Mouse (Mus musculus) testis, adult 2 months (tissue): ENCODE measurements around the gene S100a13. TPM values are rescaled to one million over a fixed set of nuclear protein-coding genes. Genes with fewer than 3 reads are reported as not detected.

ENCODE experiments used
- H3K27ac ChIP-seq: fragments of 200-500 bp; 2 replicates; pipeline ENCODE4 v1.5.1; 2012; ENCODE audit warnings: low read depth, low read length; ENCODE audit not compliant: control insufficient read depth, insufficient read depth
- H3K27me3 ChIP-seq: fragments of 200-500 bp; 2 replicates; pipeline ENCODE4 v1.6.1; 2012; ENCODE audit warnings: mild to moderate bottlenecking, low read length, moderate library complexity; ENCODE audit not compliant: control insufficient read depth, insufficient read depth
- H3K36me3 ChIP-seq: fragments of 200-500 bp; 2 replicates; pipeline ENCODE4 v1.6.1; 2012; ENCODE audit warnings: mild to moderate bottlenecking, low read length; ENCODE audit not compliant: control insufficient read depth, insufficient read depth
- H3K4me1 ChIP-seq: fragments of 200-500 bp; 2 replicates; pipeline ENCODE4 v1.6.1; 2012; ENCODE audit warnings: low read length; ENCODE audit not compliant: control insufficient read depth, insufficient read depth
- H3K4me3 ChIP-seq: fragments of 200-500 bp; 2 replicates; pipeline ENCODE4 v1.5.1; 2012; ENCODE audit warnings: low read depth, mild to moderate bottlenecking, low read length, moderate library complexity, mixed read lengths; ENCODE audit not compliant: control insufficient read depth
- CTCF ChIP-seq: fragments of 200-500 bp; IDR thresholded peaks from 2 replicates; pipeline ENCODE4 v1.5.1; 2012; ENCODE audit warnings: low read depth, mild to moderate bottlenecking, inconsistent platforms, low read length, moderate library complexity; ENCODE audit not compliant: control insufficient read depth, insufficient read depth, insufficient replicate concordance
- POLR2A ChIP-seq: fragments of 200-500 bp; IDR thresholded peaks from 2 replicates; pipeline ENCODE4 v1.6.1; 2012; ENCODE audit warnings: low read depth, mild to moderate bottlenecking, inconsistent platforms, low read length, moderate library complexity; ENCODE audit not compliant: control insufficient read depth
- polyA plus RNA-seq: library from polyadenylated mRNA; depleted of rRNA; stranded (reverse); fragments of >200 nt; gene quantifications from 2 replicates; pipeline ENCODE4 v1.2.3, GENCODE M21; 2012; rRNA removed

Gene S100a13
- polyA plus RNA-seq, 1 experiment: 2.9 TPM

DNA sequence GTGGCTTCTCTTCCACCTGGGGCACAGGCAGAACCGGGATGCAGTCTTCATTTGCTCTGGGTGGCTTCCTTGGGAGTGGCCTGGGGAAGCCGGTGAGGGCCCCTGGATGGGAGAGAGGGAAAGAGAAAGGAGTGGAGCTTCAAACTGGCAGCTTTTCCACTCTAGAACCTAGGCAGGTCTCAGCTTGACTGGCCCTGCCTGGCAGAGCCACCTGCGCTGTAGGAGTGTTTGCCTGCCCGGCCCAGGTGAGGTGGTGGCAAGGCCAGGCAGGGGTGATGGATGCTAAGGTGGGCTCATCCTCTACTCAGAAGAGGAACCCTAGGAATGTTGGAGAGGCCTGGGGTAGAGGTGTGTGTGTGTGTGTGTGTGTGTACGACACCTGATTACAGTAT lies 23.7 kb downstream of the S100a13 start:
- no peak overlapping the region for H3K27ac ChIP-seq
- H3K4me1 ChIP-seq: no peaks in the 10 kb centered on the region
- H3K36me3 ChIP-seq: no peaks in the 10 kb centered on the region
- H3K4me3 ChIP-seq: peak overlapping the region; percentile 51
- TF ChIP-seq CTCF: no peak
- no peak for TF ChIP-seq POLR2A
- H3K27me3 ChIP-seq: no peaks in the 10 kb centered on the region

DNA sequence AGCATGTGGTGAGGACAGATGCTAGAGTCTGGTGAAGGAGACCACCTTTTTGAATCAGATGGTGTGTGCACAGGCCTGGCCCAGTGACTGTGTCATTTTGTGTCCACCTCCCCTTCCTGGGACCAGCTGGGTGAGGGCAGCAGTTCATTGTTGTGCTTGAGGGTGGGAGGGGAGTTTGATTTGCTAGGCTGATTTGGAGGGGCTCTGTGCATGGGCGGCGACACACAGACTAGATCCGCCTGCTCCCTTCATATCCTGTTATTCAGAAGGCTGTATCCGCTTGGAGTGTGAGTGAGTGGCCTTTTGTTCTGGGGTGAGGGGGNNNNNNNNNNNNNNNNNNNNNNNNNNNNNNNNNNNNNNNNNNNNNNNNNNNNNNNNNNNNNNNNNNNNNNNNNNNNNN lies 26.7 kb downstream of the S100a13 start:
- TF ChIP-seq POLR2A: no peak
- no peak for TF ChIP-seq CTCF
- Histone ChIP-seq H3K4me3 (no peak overlapping the region), H3K27ac (no peak overlapping the region), H3K27me3 (no peaks in the 10 kb centered on the region), H3K4me1 (no peaks in the 10 kb centered on the region), H3K36me3 (no peaks in the 10 kb centered on the region)

DNA sequence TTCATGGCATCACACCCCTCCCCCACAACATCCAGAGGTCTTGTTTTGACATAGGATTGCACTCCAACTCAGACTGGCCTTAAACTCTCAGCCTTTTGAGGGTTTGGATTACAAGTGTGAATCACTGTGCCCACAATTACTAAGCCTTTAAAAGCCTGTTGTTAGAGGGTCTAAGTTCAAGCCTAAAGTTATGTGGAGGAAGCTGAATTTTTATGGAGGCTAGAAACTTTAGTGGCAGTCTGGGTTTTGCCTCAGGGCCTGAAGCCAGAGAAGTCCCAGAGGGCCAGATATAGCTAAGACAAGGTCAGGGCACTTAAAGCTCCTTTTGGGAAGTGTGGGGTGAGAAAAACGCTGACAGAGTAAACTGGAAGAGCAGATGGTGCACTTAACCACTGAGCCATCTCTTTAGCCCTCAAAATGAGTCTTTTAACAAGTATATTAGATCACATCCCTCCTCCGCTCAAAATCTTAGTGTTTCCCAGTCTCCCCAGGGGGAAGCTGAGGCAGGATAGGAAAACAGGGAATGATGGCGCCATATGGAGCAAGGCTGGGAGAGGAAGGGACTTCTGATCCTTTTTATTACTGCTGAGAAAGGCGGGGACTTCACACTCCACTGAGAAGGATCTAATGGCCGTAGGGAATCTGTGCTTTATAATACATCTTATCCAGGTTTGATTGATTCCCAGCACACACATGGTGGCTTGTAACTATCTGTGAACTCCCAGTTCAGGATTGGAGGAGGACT lies 35.6 kb downstream of the S100a13 start:
- no peak for TF ChIP-seq POLR2A
- no peaks in the 10 kb centered on the region for H3K36me3 ChIP-seq
- no peak overlapping the region for H3K27ac ChIP-seq
- H3K4me3 ChIP-seq: no peak overlapping the region
- no peaks in the 10 kb centered on the region for H3K27me3 ChIP-seq
- H3K4me1 ChIP-seq: peaks cover 2% of the 10 kb centered on the region; the same call in 1 of the 2 replicates

DNA sequence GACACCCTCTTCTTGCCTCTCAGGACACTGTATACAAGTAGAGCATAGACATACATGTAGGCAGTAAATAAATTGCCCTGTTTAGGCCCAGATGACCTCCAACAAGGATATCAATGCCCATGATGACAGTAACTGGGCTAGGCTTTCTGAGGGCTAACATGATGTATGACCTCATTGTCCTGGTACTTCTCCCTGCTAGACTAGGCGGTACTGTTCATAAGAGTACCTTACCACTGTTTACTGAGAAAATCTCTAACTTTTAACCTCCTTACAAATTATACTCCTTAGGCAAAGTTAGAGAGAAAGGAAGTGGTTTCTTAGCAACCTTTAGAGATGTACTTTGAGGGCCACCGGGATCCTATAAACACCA lies 36.2 kb downstream of the S100a13 start:
- no peak for TF ChIP-seq CTCF
- no peak for TF ChIP-seq POLR2A
- H3K4me3 ChIP-seq: no peak overlapping the region
- H3K4me1 ChIP-seq: peaks cover 2% of the 10 kb centered on the region; the same call in 1 of the 2 replicates
- H3K27me3 ChIP-seq: no peaks in the 10 kb centered on the region
- no peaks in the 10 kb centered on the region for H3K36me3 ChIP-seq
- H3K27ac ChIP-seq: no peak overlapping the region

DNA sequence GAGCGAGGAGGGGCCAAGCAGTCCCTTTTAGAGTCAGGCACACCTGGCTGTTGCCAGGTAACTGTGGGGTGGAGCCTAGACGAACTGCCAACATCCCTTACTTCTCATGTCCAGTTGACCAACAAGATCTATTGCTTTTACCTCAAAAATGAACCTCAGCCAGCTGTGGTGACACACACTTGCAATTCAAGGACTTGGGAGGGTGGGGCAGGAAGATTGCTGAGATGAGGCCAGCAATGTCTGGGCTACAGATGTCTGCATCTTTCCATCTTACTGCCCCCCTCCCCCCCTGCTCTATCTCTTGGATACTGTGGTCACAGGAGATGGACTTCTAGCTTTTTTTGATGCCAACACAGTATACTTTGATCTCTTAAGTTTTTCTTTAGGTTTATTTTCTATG lies 38.0 kb downstream of the S100a13 start:
- Histone ChIP-seq H3K27me3 (no peaks in the 10 kb centered on the region), H3K36me3 (no peaks in the 10 kb centered on the region), H3K27ac (no peak overlapping the region), H3K4me1 (peaks cover 2% of the 10 kb centered on the region; the same call in 1 of the 2 replicates), H3K4me3 (no peak overlapping the region)
- TF ChIP-seq POLR2A: no peak
- no peak for TF ChIP-seq CTCF

DNA sequence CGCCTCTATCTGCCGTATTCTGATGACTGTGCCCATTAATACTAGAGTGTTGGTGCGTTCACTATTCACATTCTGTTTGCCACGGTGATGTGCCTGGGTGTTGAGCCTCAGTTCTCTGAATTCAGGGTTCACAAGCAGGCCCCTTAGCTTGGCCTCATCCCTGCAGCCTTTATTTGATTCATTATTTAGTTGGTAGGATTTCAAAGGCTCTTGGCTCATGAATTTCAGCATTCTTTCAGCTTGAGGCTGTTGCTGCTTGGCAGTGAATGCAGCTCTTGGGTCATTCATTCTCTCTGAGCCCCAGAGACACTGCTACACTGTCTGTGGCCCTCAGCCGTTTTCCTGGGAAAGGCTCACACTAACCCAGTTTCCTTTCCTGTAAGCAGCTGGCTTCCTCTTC lies 41.7 kb downstream of the S100a13 start:
- Histone ChIP-seq H3K27me3 (no peaks in the 10 kb centered on the region), H3K4me1 (peaks cover 2% of the 10 kb centered on the region; the same call in 1 of the 2 replicates), H3K4me3 (no peak overlapping the region), H3K27ac (no peak overlapping the region), H3K36me3 (no peaks in the 10 kb centered on the region)
- TF ChIP-seq POLR2A (no peak), CTCF (no peak)

DNA sequence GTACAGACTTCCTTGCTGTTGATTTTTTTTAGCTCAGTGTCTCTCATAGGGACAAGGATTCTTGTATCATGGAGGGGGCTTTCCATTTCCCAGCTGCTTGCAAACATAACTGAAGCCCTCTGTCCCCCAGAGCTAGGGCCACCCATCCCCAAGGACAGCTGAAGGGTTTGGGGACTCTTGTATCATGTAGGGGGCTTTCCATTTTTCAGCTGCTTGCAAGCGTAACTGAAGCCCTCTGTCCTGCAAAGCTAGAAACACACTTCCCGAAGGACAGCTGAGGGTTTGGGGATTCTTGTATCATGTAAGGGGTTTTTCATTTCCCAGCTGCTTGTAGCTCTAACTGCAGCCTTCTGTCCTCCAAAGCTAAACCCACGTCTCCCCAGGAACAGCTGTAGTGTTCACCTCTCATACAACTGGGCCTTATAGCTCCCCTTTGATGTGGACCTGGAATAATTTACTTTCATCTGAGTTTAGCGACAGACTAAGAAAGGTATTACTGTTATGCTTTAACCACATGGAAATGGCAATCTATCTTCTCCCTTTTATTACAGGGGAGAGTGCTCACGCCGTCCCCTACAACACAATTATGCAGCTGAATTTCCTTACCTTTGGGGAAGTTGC lies 45.9 kb downstream of the S100a13 start, which contains the start of gene S100a3:
Gene S100a3, plus strand, starts transcription at position 571 of the 621 bp plus-strand sequence.
- no peak within 1 kb of the TSS for H3K4me3 ChIP-seq
- TF ChIP-seq POLR2A: no peak
- TF ChIP-seq CTCF: no peak
- no peaks in the 10 kb centered on the region for H3K27me3 ChIP-seq
- H3K36me3 ChIP-seq: no peaks in the 10 kb centered on the region
- H3K4me1 ChIP-seq: no peaks in the 10 kb centered on the region
- no peak within 1 kb of the TSS for H3K27ac ChIP-seq

Other genes with a start within 250 kb of the S100a13 start
- 25.7 and 30.5 TPM in 2 replicates for gene Dennd4b, start 249.2 kb upstream of the S100a13 start, polyA plus RNA-seq
- gene Gatad2b, start 221.3 kb upstream of the S100a13 start, polyA plus RNA-seq: 26.2 and 34.5 TPM in 2 replicates
- gene Slc27a3, start 124.5 kb upstream of the S100a13 start, polyA plus RNA-seq: 17.9 and 18.9 TPM in 2 replicates
- 18.3 and 19.1 TPM in 2 replicates for gene Ints3, start 80.8 kb upstream of the S100a13 start, polyA plus RNA-seq
- gene Npr1, start 48.6 kb upstream of the S100a13 start, polyA plus RNA-seq: 54.5 and 64.8 TPM in 2 replicates
- 30.8 and 33.2 TPM in 2 replicates for gene Ilf2, start 38.3 kb upstream of the S100a13 start, polyA plus RNA-seq
- 33.5 and 42.2 TPM in 2 replicates for gene Snapin, start 23.4 kb upstream of the S100a13 start, polyA plus RNA-seq
- gene Chtop, start 4.9 kb upstream of the S100a13 start, polyA plus RNA-seq: 51.5 and 53.5 TPM in 2 replicates
- 16.8 and 17.6 TPM in 2 replicates for gene S100a1, start within 50 bp of the S100a13 start, polyA plus RNA-seq
- 0.76 TPM in 1 of 2 replicates, not detected in the other for gene S100a14, start 12.4 kb downstream of the S100a13 start, polyA plus RNA-seq
- gene S100a16, start 22.8 kb downstream of the S100a13 start, polyA plus RNA-seq: 2.9 and 7.7 TPM in 2 replicates
- not detected in 2 replicates for gene S100a3, start 46.1 kb downstream of the S100a13 start, polyA plus RNA-seq
- gene S100a2, start 75.8 kb downstream of the S100a13 start, polyA plus RNA-seq: not detected in 2 replicates
- gene Gm42674, start 87.5 kb downstream of the S100a13 start, polyA plus RNA-seq: not detected in 2 replicates
- gene S100a4, start 89.3 kb downstream of the S100a13 start, polyA plus RNA-seq: 0.96 and 1.9 TPM in 2 replicates
- gene S100a5, start 94.1 kb downstream of the S100a13 start, polyA plus RNA-seq: not detected in 2 replicates
- 13.0 and 20.8 TPM in 2 replicates for gene S100a6, start 98.4 kb downstream of the S100a13 start, polyA plus RNA-seq
- 0.07 TPM in 1 of 2 replicates, not detected in the other for gene S100a7a, start 139.6 kb downstream of the S100a13 start, polyA plus RNA-seq
- not detected in 2 replicates for gene S100a8, start 154.5 kb downstream of the S100a13 start, polyA plus RNA-seq
- not detected in 2 replicates for gene S100a9, start 181.3 kb downstream of the S100a13 start, polyA plus RNA-seq
- 3.1 and 3.3 TPM in 2 replicates for gene Pglyrp4, start 212.5 kb downstream of the S100a13 start, polyA plus RNA-seq